Mouse (Mus musculus) spleen, postnatal 4 days (tissue): ENCODE data around the gene Apc2.

ENCODE experiments used
- DNase-seq, 2 experiments: peaks; one replicate each; pipeline ENCODE4 v3.0.0; 2022; ENCODE audit warnings: low spot score in 2 of 2

Apc2 gene

DNA sequence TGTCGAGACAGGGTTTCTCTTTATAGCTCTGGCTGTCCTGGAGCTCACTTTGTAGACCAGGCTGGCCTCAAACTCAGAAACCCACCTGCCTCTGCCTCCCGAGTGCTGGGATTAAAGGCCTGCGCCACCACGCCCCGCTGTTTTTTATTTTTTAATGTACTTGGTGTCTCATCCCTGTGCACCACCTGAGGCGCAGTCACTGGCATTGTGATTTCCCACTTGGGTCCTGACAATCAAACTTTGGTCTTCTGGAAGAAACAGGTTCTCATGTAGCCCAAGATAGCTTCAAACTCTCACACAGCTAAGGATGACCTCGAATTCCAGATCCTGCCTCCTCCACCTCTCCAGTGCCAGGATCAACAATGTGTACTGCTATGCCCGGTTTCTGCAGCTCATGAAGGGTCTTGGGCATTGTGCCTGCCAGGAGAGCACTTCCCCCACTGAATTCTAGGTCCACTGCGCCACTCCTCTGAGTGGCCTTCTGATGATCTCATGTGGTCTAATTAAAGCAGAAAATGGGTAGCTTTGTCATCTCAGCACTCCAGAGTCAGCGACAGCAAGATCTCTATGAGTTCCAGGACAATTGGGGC, 32.9 kb upstream of the Apc2 start:
- no peak for DNase-seq

DNA sequence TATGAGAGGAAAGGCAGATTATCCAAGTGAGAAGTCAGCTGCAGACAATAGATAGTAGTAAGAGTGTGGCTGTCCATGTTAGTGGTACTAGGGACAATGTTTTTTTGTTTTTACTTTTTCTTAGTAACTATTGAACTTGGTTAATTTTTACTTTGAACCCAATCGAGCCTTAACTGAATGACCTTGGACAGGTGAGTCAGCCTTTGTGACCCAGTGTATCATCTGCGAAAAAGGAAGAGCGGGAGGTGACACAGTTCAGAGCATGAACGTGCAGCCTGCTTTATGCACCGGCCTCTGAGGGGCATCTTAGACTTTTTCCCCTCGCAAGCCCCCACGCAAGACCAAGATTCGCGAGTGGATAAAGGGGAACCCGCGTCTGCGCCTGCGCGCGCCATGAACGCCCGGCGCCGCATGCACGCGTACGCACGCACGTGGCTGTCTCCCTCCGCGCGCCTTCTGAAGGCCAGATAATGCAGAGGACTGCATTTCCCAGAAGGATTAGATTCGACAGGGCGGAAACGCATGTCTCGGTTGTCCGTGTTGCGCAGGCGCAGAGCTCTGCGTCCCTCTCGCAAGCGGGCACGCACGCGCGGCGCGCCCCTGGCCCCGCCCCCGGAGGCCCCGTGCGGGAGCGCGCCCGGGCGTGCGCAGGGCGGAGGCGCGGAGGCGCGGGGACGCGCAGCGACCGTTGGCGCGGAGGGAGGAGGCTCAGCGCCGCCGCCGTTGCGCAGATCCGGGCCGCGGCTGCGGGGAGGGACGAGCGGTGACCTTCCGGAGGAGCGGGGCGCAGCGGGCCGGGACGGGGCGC, 31.2 kb upstream of the Apc2 start:
- DNase-seq: peak; percentile 99

DNA sequence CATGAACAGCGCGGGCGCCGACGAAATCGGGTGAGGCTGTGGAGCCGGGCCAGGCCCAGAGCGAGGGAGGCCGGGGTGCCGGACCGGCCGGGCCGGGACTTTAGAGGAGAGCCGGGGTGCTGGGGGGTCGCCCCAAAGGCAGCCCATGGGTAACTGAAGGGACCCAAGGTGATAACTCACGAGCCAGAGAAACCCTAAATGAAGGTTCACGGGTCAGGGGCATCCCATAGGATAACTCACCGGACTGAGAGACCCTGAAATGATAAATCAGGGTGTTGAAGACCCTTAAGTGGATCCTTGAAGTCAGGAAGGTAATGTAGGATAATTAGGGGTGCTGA, 30.7 kb upstream of the Apc2 start:
- DNase-seq: no peak

DNA sequence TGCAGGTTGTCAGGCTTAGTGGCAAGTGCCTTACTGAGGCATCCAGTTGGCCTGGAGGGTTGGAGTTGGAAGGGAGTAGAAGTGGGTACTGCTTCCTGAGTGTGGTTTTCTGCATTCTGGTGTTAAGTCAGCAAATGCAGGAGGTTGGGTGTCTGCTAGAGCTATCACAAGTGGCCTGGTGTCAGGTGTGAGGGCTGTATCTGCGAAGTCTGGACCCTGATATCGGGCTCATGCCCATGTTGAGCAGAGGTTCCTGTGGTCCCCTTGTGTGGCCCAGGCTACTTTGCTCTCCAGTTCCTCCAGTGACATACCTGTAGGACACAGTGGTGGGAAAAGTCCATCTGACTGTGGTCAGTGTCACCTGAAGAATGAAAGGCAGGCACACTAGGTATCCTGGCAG, 25.7 kb upstream of the Apc2 start:
- DNase-seq: no peak

DNA sequence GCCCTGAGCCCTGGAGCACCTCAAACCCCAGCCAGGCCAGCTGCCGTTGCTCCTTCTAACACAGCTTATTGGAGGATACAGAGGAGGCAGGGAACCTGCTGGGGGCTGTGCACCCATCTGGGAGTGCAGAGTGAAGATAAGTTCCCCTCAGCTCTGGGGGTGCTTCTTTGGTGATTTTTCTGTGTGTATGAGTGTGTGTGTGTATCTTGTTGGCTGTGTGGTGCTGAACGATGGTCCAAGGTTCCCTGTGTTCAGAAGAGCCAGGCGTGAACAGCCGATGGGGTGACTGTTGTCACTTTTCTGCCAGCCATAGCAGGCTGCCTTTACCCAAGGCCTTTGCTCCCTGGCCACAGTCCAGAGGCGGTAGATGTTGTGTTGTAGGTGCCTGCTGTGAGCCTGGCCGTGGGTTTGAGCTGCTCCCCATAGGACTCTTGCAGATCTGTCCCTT, 25.0 kb upstream of the Apc2 start:
- peak in 1 of 2 experiments; percentile 45 for DNase-seq

DNA sequence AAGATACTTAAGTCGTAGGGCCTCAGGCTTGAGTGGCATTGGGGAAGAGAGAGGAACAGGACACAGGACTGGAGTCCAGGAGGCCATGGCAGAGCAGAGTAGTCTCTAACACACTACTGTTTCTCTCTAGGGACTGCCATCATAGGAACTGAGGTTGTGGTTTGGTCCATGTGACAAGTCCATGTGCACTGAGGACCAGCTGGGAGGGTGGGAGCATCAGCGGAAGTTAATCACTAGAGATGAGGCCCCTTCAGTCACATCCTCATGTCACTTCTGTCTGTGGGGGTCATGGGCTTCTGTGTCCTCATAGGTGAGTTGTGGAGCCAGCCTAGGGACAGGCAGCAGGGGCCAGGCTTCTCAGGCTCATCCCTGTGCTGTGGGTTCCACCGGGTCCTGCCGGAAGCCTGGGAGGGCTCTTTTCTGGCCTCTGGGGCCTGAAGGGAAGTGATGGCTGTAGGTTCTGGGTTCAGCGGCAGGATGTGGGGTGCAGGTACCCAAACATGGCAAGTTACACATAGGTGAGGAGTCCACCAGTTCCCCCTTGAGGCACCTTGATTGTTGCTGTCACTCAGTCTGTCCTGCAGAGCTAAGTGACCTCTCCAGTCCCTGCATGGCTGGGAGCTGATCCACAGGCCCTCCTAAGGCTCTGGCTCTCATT, 24.5 kb upstream of the Apc2 start:
- no peak for DNase-seq

DNA sequence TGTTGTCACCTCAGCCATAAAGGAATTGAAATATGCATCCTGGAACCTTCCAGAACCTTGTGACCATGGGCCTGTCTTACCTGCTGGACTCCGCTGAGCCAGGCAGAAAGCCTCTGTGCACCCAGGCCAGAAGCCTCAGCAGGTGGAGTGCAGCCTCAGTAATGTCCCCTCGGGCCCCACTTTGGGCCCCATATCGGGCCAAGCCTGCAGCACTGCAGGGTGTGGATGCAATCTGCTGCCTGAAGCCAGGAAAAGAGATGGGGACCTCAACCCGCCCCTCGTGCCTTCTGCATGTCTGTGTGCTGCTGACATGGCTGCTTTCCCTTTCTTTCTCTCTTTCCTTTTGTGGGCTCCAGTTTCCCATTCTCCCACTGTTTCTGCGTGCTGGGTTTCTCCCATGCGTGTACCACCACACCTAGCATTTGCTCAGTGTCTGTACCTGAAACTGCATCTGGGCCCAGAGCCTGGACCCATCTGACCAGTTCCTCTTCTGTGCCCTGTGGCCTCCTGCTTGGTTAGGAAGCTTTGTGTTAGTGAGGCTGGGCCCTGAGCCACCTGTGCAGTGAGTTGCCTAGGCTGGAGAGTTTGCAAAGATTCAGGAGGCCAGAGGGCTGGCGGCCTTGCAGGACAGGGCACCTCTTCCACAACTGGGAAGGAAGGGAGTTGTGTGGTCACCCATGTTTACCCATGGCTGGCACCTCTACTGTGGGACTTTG, 23.7 kb upstream of the Apc2 start:
- DNase-seq: no peak

DNA sequence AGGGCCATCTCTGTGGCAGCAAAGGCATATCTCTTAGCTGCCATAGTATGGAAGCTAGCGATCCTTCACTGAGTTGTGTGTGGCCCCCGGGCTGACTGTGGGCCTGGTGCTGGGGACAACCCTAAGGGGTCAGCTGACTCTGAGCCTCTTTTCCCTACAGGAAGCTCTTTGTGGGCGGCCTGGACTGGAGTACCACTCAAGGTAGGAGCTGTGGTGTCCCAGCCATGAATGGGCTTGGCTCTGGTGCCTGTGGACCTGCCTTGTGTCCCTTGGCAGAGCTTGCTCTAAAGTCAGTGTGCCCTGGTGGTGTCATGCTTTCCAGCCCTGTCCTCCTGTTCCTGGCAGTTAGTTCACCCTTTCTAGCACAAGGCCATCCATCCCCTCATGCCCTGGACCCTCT, 21.9 kb upstream of the Apc2 start:
- DNase-seq: no peak

DNA sequence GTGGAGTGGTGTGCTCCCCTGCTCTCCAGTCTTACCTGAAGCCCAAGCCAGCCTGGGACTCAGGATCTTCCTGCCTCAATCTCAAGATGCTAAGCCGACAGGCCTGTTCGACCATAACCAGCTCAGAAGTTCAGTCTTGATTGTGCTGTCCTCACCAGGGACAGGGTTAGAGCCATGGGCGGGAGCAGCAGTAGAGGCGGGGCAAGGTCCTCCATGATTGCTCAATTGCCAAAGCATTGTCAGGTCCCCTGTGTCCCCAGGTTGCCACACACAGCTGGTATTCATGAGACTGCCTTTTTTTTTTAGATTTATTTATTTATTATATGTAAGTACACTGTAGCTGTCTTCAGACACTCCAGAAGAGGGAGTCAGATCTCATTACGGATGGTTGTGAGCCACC, 19.5 kb upstream of the Apc2 start:
- DNase-seq: no peak

DNA sequence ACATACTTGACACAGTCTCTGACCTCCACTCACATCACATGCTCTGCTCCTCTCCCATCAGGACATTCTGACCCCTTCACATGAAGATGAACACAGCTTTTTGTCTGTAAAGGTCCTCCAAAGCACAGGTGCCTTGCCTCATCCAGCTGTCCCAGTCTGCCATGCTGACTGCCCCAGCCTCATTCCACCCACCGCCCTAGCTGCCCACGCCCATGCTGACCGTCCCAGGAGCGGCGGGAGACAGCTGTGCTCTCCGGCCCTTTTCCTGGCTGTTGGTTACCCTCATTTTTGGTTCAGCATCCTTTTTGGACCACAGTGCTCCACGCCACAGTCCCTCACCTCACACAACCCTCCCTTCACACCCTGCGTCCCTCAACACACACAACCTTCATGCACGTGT, 17.4 kb upstream of the Apc2 start:
- DNase-seq: no peak

DNA sequence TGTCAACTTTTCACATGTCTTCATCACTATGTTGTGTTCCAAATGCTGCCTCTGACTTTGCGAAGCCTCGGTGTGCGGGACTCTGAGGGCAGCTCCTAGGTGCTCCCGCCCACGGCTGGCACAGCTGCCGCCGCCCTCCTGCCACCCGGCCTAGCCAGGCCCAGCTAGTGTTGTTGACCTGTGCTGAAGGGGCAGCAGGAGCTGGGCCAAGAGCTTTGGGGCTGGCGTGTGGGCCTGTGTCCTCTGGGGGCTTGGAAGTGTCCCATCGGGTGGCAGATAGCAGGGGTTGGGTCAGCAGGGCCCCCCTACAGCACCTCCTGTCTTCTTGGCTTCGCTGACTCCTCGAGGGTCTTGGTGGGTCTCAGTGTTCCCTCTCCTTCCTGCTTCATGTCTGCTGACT, 16.5 kb upstream of the Apc2 start:
- DNase-seq: no peak

DNA sequence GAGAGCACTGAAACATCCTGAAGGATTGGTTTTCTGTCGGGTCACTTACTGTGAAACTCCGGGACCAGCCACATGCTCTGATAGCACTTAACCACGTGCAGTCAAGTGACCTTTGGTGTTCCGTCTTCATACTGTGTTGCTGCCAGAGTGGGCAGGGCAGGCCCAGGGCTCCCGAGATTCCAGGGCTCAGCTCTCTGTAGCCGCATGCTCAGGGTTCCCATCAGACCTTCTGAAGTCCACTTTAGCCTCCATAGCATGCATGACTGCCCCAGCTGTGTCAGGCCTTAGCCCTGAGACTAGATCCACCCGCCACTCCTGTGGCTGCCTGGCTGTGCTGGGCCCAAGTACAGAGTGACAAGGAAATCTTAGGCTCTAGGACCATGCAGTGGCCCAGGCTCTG, 14.5 kb upstream of the Apc2 start:
- no peak for DNase-seq

DNA sequence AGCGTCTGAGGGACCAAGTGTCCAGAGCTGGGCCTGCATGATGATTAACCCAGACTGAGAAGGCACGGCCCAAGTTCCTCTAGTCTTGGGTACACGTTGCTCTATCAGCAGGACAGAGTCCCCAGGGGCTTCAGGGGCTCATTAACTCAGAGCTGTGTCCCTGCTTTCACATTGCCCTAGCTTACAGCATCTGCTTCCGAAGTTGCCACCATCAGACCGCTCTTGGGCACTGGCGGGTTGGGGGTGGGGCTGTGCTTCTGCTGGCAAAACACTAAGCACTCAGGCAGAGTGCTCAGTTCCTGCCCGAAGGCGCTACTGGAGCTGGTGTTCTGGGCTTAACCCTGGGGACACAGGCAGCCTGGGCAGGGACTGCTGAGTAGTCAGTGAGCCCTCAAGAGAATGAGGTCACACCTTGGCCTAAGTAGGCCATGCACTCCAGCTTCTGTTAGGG, 13.8 kb upstream of the Apc2 start:
- DNase-seq: no peak

DNA sequence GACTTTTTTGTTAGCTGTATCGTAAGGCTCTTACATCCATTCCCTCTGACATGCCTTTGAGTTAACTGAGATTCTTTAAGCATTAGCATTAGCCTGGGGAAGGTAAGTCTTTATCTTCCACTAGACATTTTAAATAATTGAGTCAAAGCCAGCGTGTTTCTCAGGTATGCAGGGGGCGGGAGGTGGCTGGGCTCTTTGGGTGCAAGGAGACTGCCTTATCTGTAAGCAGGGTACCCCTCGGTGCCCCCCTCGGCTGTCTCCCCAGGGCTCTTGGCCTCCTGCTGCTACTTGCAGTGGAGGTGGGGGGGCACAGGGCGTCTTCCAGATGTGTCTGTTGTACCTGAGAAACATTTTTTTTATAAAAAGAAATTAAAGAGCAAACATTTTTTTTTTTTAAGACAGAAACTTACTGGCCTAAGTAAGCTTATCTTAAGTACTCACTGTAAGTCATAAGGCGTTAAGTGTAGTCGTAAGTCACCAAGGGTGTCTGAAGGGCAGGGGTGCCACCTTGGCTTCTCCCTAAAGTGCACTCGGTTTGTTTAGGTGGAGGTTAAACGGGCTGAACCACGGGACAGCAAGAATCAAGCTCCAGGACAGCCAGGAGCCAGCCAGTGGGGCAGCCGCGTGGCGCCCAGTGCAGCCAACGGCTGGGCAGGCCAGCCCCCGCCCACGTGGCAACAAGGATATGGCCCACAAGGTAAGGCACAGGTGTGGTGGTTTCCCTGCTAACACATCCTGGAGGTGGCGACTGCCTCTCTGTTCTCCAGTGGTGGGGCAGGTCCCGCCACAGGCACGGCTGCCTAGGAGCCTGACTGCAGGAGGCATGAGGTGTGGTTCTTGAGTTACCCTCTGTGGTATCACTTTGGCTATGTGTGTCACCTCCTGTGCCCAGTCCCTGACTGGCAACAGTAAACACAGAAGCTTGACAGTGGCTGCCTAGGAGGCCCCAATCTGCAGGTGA, 13.0 kb upstream of the Apc2 start:
- no peak for DNase-seq

DNA sequence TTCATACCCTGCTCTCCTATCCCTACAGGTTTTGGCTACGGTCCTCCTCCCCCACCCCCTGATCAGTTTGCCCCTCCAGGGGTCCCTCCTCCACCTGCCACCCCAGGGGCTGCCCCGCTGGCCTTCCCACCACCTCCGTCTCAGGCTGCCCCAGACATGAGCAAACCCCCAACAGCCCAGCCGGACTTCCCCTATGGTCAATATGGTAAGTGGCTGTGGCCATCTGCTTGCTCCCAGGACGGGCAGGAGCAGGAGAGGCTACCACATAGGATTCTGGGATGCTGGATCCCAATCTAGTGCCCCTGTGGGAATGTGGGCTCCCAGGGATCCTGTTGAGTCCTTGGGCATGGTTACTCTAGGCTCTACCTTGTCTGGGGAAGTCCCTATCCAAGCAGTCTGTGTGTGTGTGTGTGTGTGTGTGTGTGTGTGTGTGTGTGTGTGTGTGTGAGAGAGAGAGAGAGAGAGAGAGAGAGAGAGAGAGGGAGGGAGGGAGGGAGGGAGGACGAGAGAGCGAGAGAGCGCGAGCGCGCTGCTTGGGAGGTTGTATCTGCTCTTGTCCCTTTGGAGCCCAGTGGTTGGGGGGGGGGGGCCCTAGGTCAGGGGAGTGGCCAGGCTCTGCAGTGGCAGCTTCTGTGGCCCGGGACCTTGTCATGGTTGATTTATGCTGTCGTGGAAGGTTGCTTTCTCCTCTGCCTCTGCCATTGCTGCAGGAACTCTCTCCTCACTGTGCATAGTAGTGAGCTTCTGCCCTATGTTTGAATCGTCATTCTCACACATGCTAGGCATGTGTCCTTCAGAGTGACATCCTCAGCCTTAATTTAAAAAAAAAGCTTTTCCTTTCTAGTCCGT, 10.3 kb upstream of the Apc2 start:
- DNase-seq: no peak

DNA sequence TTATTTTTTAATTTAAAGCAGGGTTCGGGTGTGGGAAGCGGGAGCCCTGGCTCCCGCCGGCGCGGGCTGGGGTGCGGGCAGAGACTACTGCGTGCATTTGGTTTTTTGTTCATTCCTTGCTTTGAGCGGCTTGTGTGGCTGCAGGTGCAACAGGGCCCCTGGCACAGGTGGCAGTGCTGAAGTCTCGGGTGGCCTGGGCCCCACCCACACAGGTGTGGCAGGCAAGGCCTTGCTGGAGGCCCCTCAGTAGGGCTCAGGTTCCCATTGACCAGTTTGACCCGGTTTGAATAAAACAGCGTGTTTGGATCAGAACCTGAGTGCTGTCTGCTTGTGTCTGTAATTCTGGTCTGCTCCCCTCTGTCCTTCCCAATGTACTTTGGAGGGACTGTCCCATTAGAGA, 7.7 kb upstream of the Apc2 start:
- no peak for DNase-seq

DNA sequence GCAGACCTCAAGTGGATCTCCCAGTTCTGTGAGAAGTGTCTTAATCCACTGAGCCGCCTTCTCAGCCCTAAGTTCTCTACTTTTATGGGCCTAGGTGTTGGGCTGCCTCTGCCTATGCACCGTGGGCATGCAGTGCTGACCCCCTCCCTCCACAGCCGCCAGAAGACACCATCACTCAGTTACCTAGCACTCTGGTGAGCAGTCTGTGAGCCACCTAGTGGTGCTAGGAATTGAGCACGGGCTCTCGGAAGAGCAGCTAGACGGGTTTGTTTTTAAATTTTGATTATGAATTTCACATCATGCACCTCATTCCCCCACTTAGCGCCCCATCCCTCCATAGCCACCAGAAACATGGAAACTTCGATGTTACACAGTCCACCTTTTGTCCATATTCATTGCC, 7.1 kb upstream of the Apc2 start:
- DNase-seq: no peak

DNA sequence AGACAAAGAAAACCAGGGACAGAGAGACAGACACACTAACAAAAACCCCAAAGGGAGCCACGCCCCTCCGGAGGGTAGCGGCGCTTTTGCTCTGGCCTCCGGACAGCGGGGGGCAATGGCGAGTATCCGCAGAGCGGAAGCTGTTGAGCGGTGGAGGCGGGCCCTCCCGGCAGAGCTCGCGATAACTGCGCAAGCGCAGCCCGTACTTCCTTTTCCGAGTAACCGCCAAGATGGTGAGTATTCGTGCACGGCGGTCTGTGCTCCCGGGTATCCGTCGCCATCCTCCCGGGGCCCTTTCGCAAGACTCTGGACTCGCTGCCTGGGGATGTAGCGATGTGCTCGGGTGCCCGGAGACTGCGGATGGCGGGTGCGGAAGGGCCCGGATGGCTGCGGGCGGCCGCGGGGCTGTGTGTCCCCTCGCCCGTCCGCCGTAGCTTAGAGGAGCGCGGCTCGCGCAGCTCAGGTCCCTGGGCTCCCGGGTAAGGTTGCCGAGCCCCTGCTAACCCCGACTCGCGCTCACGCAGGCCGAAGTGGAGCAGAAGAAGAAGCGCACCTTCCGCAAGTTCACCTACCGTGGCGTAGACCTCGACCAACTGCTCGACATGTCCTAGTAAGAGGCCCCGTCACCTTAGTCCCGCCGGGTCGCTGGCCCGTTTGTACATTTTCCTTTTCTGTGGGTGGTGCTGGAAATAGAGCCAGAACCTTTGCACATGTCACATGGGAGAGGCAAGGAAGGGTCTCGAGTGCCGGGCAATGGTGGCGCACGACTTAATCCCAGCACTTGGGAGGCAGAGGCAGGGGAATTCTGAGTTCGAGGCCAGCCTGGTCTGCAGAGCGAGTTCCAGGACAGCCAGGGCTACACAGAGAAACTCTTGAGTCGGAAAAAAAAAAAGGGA, 3.3 kb upstream of the Apc2 start, which contains the start of gene Rps15:
Rps15 (plus strand) TSS at position 203 of the 896 bp plus-strand sequence.
- DNase-seq: peak; percentile 94 to 97

DNA sequence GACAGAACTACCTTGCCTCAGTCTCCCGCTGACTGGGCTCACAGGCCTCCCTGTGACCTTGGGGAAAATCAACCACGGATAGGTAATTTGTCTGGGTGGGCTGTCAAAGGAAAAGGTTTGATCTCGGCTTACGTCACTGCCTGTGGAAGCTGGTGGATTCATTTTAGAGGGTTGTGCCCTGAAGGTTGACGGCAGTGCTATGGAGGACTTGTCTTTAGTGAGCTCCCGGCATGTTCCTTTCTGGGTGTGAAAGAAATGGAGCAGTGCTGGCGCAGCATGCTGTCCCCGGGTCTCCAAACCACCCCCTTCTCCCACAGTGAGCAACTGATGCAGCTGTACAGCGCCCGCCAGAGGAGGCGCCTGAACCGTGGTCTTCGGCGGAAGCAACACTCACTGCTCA, 2.5 kb upstream of the Apc2 start:
- no peak for DNase-seq
